Mouse (Mus musculus): ENCODE measurements around the gene Ano6. TPM values are rescaled to one million over a fixed set of nuclear protein-coding genes. Genes with fewer than 3 reads are reported as not detected.

Gene Ano6
- polyA plus RNA-seq, 1 experiment from 2014 or later, result 38.9 TPM

- no peaks in the 10 kb centered on the region for H3K9me3 ChIP-seq (ENCODE audit: low read length)
- ATAC-seq, result no peak
- no peak for DNase-seq (ENCODE audit: low spot score)
- H3K36me3 ChIP-seq (ENCODE audit: insufficient read depth, low read length), result peaks cover 16% of the 10 kb centered on the region; the same call in 1 of the 2 replicates
- H3K27me3 ChIP-seq (replicated peaks; ENCODE audit: insufficient read depth, low read length), result no peaks in the 10 kb centered on the region
- H3K4me1 ChIP-seq (ENCODE audit: insufficient read depth, low read depth, low read length), result no peaks in the 10 kb centered on the region
- TF ChIP-seq CTCF (IDR thresholded peaks at IDR 0.05) (no peak), EP300 (IDR thresholded peaks at IDR 0.05) (no peak)
- WGBS, result 88% methylated on average over 3 of the region's 3 CpGs
- H3K9ac ChIP-seq (replicated peaks; ENCODE audit: low read depth), result no peak overlapping the region
- H3K4me3 ChIP-seq (ENCODE audit: low read depth, low read length), result no peak overlapping the region
- no peak overlapping the region for H3K4me2 ChIP-seq (replicated peaks; ENCODE audit: low read depth, low read length)
- no peak overlapping the region for H3K27ac ChIP-seq (ENCODE audit: low read length)
Measured at GRCm38 (mm10) chr15:95962411-95963123, 171.9 kb downstream of the Ano6 start.

- Histone ChIP-seq H3K27me3 (replicated peaks; ENCODE audit: insufficient read depth, low read length) (no peaks in the 10 kb centered on the region), H3K4me3 (ENCODE audit: low read depth, low read length) (no peak overlapping the region), H3K9me3 (ENCODE audit: low read length) (no peaks in the 10 kb centered on the region), H3K4me1 (ENCODE audit: insufficient read depth, low read depth, low read length) (no peaks in the 10 kb centered on the region), H3K36me3 (ENCODE audit: insufficient read depth, low read length) (peaks cover 19% of the 10 kb centered on the region; the same call in 1 of the 2 replicates), H3K27ac (ENCODE audit: low read length) (no peak overlapping the region), H3K4me2 (replicated peaks; ENCODE audit: low read depth, low read length) (no peak overlapping the region), H3K9ac (replicated peaks; ENCODE audit: low read depth) (no peak overlapping the region)
- no peak for DNase-seq (ENCODE audit: low spot score)
- WGBS, result 79% methylated on average over 10 of the region's 10 CpGs
- no peak for ATAC-seq
- TF ChIP-seq CTCF (IDR thresholded peaks at IDR 0.05) (no peak), EP300 (IDR thresholded peaks at IDR 0.05) (no peak)
Measured at GRCm38 (mm10) chr15:95963124-95963482, 172.5 kb downstream of the Ano6 start.

- DNase-seq (ENCODE audit: low spot score) (no peak), ATAC-seq (no peak)
- Histone ChIP-seq H3K9me3 (ENCODE audit: low read length) (no peaks in the 10 kb centered on the region), H3K36me3 (ENCODE audit: insufficient read depth, low read length) (peaks cover 14% of the 10 kb centered on the region; the same call in 1 of the 2 replicates), H3K27me3 (replicated peaks; ENCODE audit: insufficient read depth, low read length) (no peaks in the 10 kb centered on the region), H3K4me2 (replicated peaks; ENCODE audit: low read depth, low read length) (no peak overlapping the region), H3K4me1 (ENCODE audit: insufficient read depth, low read depth, low read length) (no peaks in the 10 kb centered on the region), H3K4me3 (ENCODE audit: low read depth, low read length) (no peak overlapping the region), H3K27ac (ENCODE audit: low read length) (no peak overlapping the region), H3K9ac (replicated peaks; ENCODE audit: low read depth) (no peak overlapping the region)
- no peak for TF ChIP-seq CTCF (IDR thresholded peaks at IDR 0.05)
- TF ChIP-seq EP300 (IDR thresholded peaks at IDR 0.05), result no peak
- 84% methylated on average over 12 of the region's 12 CpGs for WGBS
Measured at GRCm38 (mm10) chr15:95963533-95964250, 173.0 kb downstream of the Ano6 start.

GRCm38 (mm10) chr15:95964251-95964561 is 173.6 kb downstream of the Ano6 start:
- no peak for DNase-seq (ENCODE audit: low spot score)
- Histone ChIP-seq H3K36me3 (ENCODE audit: insufficient read depth, low read length) (peaks cover 14% of the 10 kb centered on the region; the same call in 1 of the 2 replicates), H3K27ac (ENCODE audit: low read length) (no peak overlapping the region), H3K4me2 (replicated peaks; ENCODE audit: low read depth, low read length) (no peak overlapping the region), H3K4me3 (ENCODE audit: low read depth, low read length) (no peak overlapping the region), H3K27me3 (replicated peaks; ENCODE audit: insufficient read depth, low read length) (no peaks in the 10 kb centered on the region), H3K9ac (replicated peaks; ENCODE audit: low read depth) (no peak overlapping the region), H3K4me1 (ENCODE audit: insufficient read depth, low read depth, low read length) (no peaks in the 10 kb centered on the region), H3K9me3 (ENCODE audit: low read length) (no peaks in the 10 kb centered on the region)
- WGBS, result 72% methylated on average over 4 of the region's 4 CpGs
- no peak for ATAC-seq
- TF ChIP-seq CTCF (IDR thresholded peaks at IDR 0.05) (no peak), EP300 (IDR thresholded peaks at IDR 0.05) (no peak)

GRCm38 (mm10) chr15:95966979-95967378 is 176.3 kb downstream of the Ano6 start:
- ATAC-seq (no peak), DNase-seq (ENCODE audit: low spot score) (no peak)
- no peak overlapping the region for H3K27ac ChIP-seq (ENCODE audit: low read length)
- H3K27me3 ChIP-seq (replicated peaks; ENCODE audit: insufficient read depth, low read length), result no peaks in the 10 kb centered on the region
- no peak overlapping the region for H3K4me3 ChIP-seq (ENCODE audit: low read depth, low read length)
- no peak overlapping the region for H3K4me2 ChIP-seq (replicated peaks; ENCODE audit: low read depth, low read length)
- TF ChIP-seq EP300 (IDR thresholded peaks at IDR 0.05), result no peak
- no peak for TF ChIP-seq CTCF (IDR thresholded peaks at IDR 0.05)
- no peaks in the 10 kb centered on the region for H3K9me3 ChIP-seq (ENCODE audit: low read length)
- no peaks in the 10 kb centered on the region for H3K4me1 ChIP-seq (ENCODE audit: insufficient read depth, low read depth, low read length)
- H3K36me3 ChIP-seq (ENCODE audit: insufficient read depth, low read length), result peaks cover 20% of the 10 kb centered on the region; the same call in 1 of the 2 replicates
- 97% methylated on average over 2 of the region's 2 CpGs for WGBS
- H3K9ac ChIP-seq (replicated peaks; ENCODE audit: low read depth), result no peak overlapping the region

GRCm38 (mm10) chr15:95967516-95968196 is 177.0 kb downstream of the Ano6 start:
- TF ChIP-seq CTCF (IDR thresholded peaks at IDR 0.05) (no peak), EP300 (IDR thresholded peaks at IDR 0.05) (no peak)
- H3K4me1 ChIP-seq (ENCODE audit: insufficient read depth, low read depth, low read length), result no peaks in the 10 kb centered on the region
- H3K27ac ChIP-seq (ENCODE audit: low read length), result no peak overlapping the region
- DNase-seq (ENCODE audit: low spot score), result no peak
- no peaks in the 10 kb centered on the region for H3K27me3 ChIP-seq (replicated peaks; ENCODE audit: insufficient read depth, low read length)
- WGBS, result 85% methylated on average over 16 of the region's 16 CpGs
- no peak overlapping the region for H3K4me2 ChIP-seq (replicated peaks; ENCODE audit: low read depth, low read length)
- no peak overlapping the region for H3K9ac ChIP-seq (replicated peaks; ENCODE audit: low read depth)
- no peaks in the 10 kb centered on the region for H3K9me3 ChIP-seq (ENCODE audit: low read length)
- peaks cover 27% of the 10 kb centered on the region; the same call in 1 of the 2 replicates for H3K36me3 ChIP-seq (ENCODE audit: insufficient read depth, low read length)
- ATAC-seq, result no peak
- H3K4me3 ChIP-seq (ENCODE audit: low read depth, low read length), result no peak overlapping the region
